Mouse (Mus musculus) thymus, adult 2 months (tissue): ENCODE results near the gene Ap1g2. TPM values are rescaled to one million over a fixed set of nuclear protein-coding genes. Genes with fewer than 3 reads are reported as not detected.

ENCODE experiments used
- DNase-seq: peaks from one replicate; pipeline ENCODE4 v3.0.0; 2021
- H3K27ac ChIP-seq: fragments of 200-500 bp; 2 replicates; pipeline ENCODE4 v1.5.1; 2012; ENCODE audit warnings: low read length, control low read depth; ENCODE audit not compliant: control insufficient read depth, insufficient read depth
- H3K27me3 ChIP-seq: fragments of 200-500 bp; 2 replicates; pipeline ENCODE4 v1.6.1; 2012; ENCODE audit warnings: mild to moderate bottlenecking, low read length, moderate library complexity, mixed read lengths; ENCODE audit not compliant: control insufficient read depth, insufficient read depth
- H3K36me3 ChIP-seq: fragments of 200-500 bp; 2 replicates; pipeline ENCODE4 v1.6.1; 2012; ENCODE audit warnings: mild to moderate bottlenecking, low read length, moderate library complexity; ENCODE audit not compliant: control insufficient read depth, insufficient read depth
- H3K4me1 ChIP-seq: fragments of 200-500 bp; replicated peaks from 2 replicates; pipeline ENCODE4 v1.6.1; 2012; ENCODE audit warnings: low read length; ENCODE audit not compliant: control insufficient read depth, insufficient read depth
- H3K4me3 ChIP-seq: fragments of 200-500 bp; 2 replicates; pipeline ENCODE4 v1.5.1; 2012; ENCODE audit warnings: mild to moderate bottlenecking, low read length, control low read depth, moderate library complexity; ENCODE audit not compliant: control insufficient read depth, insufficient read depth
- CTCF ChIP-seq: fragments of 200-500 bp; IDR thresholded peaks from 2 replicates; pipeline ENCODE4 v1.5.1; 2012; ENCODE audit warnings: mild to moderate bottlenecking, control low read depth, low read length, moderate library complexity, borderline replicate concordance; ENCODE audit not compliant: control insufficient read depth, poor library complexity, insufficient read depth; ENCODE audit errors: extremely low read depth
- POLR2A ChIP-seq: fragments of 200-500 bp; IDR thresholded peaks from 2 replicates; pipeline ENCODE4 v1.6.1; 2012; ENCODE audit warnings: mild to moderate bottlenecking, low read length, control low read depth, moderate library complexity; ENCODE audit not compliant: control insufficient read depth, poor library complexity, insufficient read depth; ENCODE audit errors: extremely low read depth
- WGBS: fragments of 180-500 bp; shearing (Covaris S2); methylation state at CpG from one replicate; pipeline ENCODE4 v1.1.7; 2018; 5-methylcytosine and 5-hydroxymethylcytosine counted together
- polyA plus RNA-seq: library from polyadenylated mRNA; depleted of rRNA; stranded (reverse); fragments of >200 nt; gene quantifications from 2 replicates; pipeline ENCODE4 v1.2.3, GENCODE M21; 2012

Ap1g2 gene
- polyA plus RNA-seq, 1 experiment, result 91.5 TPM

DNA sequence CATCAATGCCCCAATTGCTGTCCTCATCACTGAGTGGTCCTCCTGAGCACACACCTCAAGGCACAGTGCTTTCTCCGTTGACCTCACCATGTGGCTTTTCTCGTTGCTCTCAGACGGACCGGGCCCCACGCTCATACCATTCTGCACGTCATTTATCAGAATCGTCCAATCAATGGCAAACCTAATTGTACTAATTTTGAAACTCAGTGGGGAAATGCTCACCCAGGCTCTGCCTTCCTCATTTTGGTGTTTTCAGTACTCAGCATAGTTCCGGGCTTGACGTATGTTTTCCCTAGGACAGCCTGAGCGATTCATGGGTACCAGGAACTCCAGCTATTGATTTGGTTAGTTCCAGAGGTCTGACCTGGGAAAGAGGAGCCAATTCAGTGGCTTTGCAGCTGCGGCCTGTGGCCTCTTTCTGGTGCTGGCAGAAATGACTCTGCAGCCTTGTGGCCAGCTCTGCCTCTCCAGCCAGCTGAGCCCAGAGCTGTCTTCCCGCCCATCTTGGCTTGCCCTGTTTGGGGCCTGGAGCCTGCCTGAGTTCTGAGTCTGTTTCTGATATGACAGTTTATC lies 40.5 kb upstream of the Ap1g2 start:
- 69% methylated on average over 12 of the region's 12 CpGs for WGBS
- Histone ChIP-seq H3K4me1 (no peaks in the 10 kb centered on the region), H3K4me3 (no peak overlapping the region), H3K27me3 (no peaks in the 10 kb centered on the region), H3K36me3 (no peaks in the 10 kb centered on the region), H3K27ac (no peak overlapping the region)
- no peak for TF ChIP-seq CTCF
- DNase-seq, result no peak

DNA sequence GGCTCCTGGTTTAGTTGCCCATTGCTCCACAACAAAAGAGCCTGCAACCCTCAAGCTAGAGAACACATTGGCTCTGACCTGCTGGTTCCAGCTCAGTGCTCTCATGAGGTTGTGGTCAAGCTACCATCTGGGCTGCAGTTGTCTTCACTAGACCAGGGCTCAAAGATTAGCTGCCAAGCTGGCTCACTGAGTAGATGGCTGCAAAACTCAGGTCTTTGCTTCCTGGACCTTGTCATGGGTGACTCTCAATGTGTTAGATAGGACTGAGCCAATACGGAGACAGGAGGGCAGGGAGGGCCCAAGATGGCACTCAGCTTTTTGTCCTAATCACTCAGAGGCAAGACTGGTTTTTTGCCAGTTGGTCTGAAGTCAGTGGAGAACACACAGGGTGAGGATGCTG lies 39.9 kb upstream of the Ap1g2 start:
- no peaks in the 10 kb centered on the region for H3K27me3 ChIP-seq
- no peaks in the 10 kb centered on the region for H3K36me3 ChIP-seq
- no peak overlapping the region for H3K27ac ChIP-seq
- no peaks in the 10 kb centered on the region for H3K4me1 ChIP-seq
- TF ChIP-seq CTCF (no peak), POLR2A (no peak)
- DNase-seq, result no peak
- WGBS, result 100% methylated on average over 1 of the region's 1 CpGs
- no peak overlapping the region for H3K4me3 ChIP-seq

DNA sequence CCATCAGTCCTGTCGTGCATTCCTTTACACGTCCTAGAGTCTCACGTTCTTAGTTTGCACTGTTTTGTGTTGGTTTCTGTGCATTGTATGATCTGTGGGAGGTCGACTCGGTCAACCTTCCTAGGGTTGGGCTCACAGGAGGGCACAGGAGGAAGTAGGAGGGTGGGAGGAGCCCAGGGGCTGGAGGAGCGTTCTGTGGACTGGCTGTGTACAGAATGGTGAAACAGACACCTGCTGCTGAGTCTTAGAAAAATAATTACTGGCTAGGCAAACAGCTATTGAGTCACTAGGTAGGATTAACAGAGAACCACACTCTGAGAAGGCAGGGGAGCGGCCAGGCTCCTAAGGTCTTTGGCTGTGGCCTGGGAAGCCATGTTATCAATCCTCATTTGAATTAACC lies 32.9 kb upstream of the Ap1g2 start:
- no peak for DNase-seq
- no peak overlapping the region for H3K4me3 ChIP-seq
- WGBS, result 32% methylated on average over 7 of the region's 7 CpGs
- H3K27ac ChIP-seq, result no peak overlapping the region
- H3K27me3 ChIP-seq, result no peaks in the 10 kb centered on the region
- H3K4me1 ChIP-seq, result no peaks in the 10 kb centered on the region
- TF ChIP-seq CTCF (no peak), POLR2A (no peak)
- no peaks in the 10 kb centered on the region for H3K36me3 ChIP-seq

DNA sequence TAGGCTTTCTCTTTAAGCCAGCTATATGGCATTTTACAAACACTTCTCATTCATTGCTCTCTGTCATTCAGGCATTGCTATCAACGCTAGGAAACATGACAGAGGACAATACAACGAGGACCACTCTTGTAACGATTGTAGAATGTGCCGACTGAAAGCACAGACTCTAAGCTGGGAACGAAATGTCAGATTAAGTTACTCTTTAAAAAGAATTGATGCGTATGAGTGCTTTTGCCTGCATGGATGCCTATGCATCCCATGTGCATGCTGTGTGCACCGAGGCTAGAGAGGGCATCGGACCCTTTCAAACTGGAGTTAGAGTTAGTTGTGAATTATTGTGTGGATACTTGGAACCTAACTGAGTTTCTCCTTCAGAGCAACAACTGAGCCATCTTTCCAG lies 29.3 kb upstream of the Ap1g2 start:
- DNase-seq, result no peak
- Histone ChIP-seq H3K4me3 (no peak overlapping the region), H3K27me3 (no peaks in the 10 kb centered on the region), H3K4me1 (no peaks in the 10 kb centered on the region), H3K36me3 (no peaks in the 10 kb centered on the region), H3K27ac (no peak overlapping the region)
- TF ChIP-seq POLR2A, result no peak
- TF ChIP-seq CTCF, result no peak
- 92% methylated on average over 8 of the region's 8 CpGs for WGBS

DNA sequence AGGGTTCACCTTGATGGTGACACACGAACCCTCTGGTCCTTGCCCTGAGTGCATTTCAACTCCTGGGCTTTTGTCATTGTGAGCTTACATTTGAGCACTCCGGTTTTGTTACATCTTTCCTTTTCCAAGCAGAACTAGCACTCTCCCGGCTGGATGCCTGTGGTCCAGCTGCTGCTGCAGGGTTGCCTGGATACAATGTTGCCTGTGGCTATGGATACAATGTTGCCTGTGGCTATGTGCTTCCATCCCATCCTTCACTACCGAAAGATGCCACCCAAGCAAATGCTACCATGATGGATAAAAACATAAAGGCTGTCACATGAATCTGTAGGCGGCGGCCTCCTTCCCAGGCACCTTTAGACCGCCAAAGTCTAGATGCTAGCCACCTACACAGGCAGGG lies 20.1 kb upstream of the Ap1g2 start:
- H3K27ac ChIP-seq, result no peak overlapping the region
- H3K27me3 ChIP-seq, result no peaks in the 10 kb centered on the region
- H3K36me3 ChIP-seq, result no peaks in the 10 kb centered on the region
- 93% methylated on average over 7 of the region's 7 CpGs for WGBS
- DNase-seq, result no peak
- no peak overlapping the region for H3K4me3 ChIP-seq
- TF ChIP-seq CTCF (no peak), POLR2A (no peak)
- no peaks in the 10 kb centered on the region for H3K4me1 ChIP-seq

DNA sequence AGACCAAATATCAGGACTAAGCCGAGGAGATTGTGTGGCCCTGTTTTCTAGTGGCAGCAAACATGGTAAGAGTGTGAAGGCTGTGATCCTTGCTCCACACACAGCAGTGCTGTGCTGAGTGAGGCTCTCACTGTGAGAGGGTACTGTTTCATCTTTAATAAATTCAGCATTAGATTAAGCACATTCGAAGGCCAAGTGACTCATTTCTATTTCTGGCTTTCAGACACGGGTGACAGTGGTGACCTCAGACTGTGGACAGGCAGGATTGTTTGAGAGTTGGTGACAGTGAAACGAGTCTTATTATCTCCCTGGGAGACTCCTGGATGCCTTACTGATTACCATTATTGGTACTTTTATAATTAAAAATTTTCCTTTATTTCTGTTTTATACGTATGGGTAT lies 19.3 kb upstream of the Ap1g2 start:
- no peak for TF ChIP-seq CTCF
- TF ChIP-seq POLR2A, result no peak
- no peak for DNase-seq
- Histone ChIP-seq H3K4me3 (no peak overlapping the region), H3K27me3 (no peaks in the 10 kb centered on the region), H3K36me3 (no peaks in the 10 kb centered on the region), H3K27ac (no peak overlapping the region), H3K4me1 (no peaks in the 10 kb centered on the region)
- WGBS, result 90% methylated on average over 5 of the region's 5 CpGs

DNA sequence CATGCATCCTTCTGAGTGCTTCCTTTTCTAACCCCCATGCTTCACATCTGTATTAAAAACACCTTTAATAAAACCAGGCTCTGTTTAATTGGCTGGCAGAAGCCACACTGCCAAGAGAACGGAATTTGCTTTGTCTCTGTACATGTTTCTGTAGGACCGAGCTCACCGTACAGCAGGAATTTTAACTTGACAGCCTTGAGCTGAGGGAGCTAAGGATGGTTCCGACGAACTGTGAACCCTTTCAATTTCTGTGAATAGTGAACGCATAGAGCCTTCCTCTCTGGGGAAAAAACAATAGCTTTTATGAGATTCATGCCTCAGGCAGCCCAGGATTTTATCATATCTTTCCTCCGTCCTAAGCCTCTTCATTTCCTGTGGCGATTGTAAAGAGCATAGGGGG lies 16.0 kb upstream of the Ap1g2 start:
- TF ChIP-seq CTCF, result no peak
- TF ChIP-seq POLR2A, result no peak
- no peak overlapping the region for H3K4me3 ChIP-seq
- no peak for DNase-seq
- H3K27ac ChIP-seq, result no peak overlapping the region
- no peaks in the 10 kb centered on the region for H3K4me1 ChIP-seq
- 56% methylated on average over 8 of the region's 8 CpGs for WGBS
- H3K27me3 ChIP-seq, result no peaks in the 10 kb centered on the region
- H3K36me3 ChIP-seq, result no peaks in the 10 kb centered on the region
